Mouse (Mus musculus) 416B (cell line): ENCODE results near the gene Olfr59.

Experiments used
- DNase-seq: peaks from one replicate; pipeline ENCODE4 v3.0.0; 2011; ENCODE audit warnings: low read depth

The Olfr59 gene

DNA sequence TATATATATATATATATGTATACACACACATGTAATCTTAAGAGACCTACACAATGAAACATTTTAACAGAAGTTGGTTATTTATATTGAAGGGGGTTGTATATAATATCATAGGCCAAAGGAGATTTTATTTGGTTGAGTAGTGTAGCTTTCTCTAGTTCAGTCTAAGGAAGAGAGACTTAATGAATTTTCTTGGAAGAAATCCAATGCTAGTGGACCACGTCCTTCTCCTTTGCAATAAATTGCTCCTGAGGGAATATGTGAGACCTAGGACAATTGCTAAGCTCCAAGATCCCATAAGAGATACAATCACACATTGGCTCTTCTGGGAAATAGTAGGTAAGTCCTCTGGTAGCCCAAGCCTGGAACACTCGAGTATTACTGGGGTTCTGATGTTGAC lies at the start of gene Olfr59:
Olfr59 (plus strand) TSS at position 301 of the 400 bp plus-strand sequence.
- no peak for DNase-seq

DNA sequence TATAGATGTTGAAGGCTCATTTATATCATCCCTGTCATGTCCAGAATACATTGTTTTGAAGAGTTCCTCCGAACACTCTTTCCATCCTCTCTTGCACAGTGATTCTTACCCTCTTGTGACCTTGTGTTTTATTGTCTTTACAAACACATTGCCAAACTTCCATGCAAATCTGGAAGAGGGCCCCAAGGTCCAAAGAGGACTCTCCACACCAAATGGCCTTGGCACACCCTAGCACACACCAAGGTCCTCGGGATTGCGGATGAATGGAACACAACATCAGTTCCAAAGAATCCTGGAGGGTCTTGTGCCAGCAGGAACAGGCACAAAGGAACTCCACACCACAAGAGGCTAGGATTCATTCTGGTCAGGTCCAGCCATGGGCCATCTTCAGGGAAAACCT lies 42.3 kb upstream of the Olfr59 start:
- no peak for DNase-seq

DNA sequence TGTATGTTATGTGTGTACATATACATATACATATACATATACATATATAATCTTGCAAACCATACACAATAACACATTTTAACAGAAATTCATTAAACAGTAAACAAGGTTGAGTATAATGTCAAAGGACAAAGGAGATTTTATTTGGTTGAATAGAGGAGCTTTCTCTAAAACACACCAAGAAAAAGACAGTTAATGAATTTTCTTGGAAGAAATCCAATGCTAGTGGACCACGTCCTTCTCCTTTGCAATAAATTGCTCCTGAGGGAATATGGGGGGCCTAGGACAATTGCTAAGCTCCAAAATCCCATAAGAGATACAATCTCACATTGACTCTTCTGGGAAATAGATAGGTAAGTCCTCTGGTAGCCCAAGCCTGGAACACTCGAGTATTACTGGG lies 24.0 kb upstream of the Olfr59 start, which contains the start of gene Olfr406:
Olfr406 (plus strand) TSS at position 301 of the 400 bp plus-strand sequence.
- no peak for DNase-seq

DNA sequence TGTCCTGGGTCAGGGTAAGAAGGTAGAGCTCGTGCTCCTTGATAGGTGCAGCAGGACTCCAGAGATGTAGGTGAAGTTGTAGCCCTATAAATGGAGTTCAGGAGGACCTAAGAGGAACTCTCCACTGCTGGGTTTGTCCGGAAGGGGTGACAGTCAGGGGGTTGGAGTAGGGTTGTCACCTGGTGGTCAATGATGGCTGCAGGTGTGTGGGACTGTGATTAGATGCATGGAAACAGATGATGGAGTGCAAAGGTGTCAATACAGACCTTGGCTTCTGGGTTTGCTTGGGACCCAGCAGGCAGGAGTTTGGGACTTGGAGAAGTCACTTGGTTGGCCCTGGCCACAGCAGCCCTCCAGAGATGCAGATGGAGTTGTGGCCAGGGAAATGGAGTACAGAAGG lies 3.7 kb downstream of the Olfr59 start:
- no peak for DNase-seq

DNA sequence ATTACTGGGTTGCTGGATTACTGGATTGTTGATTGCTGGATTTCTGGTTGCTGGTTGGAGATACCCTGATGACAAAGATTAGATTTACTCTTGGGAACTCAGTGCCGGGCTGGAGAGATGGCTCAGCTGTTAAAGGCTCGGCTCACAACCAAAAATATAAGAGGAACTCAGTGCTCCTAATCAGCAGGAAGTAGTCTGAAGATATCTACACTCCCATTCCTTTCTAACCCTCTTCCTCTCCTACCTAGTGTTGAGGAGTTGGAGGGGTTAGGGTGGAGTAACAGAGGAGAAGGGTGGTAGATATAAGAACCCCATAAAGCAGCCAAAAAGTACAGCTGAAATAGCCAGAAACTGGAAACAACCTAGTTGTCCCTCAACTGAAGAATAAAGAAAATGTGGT lies 42.5 kb downstream of the Olfr59 start:
- no peak for DNase-seq

DNA sequence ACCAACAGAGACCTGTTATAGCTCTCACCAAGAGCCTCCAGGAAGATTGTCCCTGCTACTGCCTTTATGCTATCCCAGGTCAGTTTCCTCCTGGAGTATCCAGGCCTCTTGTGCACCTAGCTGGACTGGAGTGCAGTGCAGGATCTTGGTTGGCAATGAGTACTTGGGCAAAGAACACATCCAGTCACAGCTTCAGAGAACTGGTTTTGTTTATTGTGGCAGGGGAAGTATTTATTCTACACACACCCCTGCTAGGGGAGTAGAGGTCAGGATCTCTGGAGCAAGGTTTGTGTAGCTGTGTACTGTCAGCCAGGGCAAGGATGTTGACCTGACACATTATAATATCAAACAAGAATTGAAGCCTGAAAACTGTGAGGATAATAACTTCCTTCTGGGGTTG lies 45.2 kb downstream of the Olfr59 start:
- no peak for DNase-seq

DNA sequence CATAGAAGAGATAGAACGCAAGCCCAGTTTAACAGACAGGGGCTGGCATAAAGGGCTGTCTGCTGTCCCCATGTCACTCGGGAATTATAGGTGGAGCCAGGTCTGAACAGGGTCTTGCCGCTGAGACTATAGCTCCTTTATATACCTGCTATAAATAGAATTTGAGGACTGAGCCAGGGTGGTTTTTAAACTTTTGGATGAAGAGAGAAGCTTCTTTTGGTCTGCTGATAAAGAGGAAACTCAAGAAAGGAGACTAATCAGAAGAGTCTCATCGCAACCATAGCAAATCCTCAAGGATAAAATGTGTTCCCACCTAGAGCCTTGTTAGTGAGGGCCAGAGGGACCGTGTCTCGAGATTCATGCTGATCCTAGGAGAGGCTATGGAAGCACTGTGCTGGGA lies 54.4 kb downstream of the Olfr59 start, which contains the start of gene Olfr410:
Olfr410 (minus strand) TSS at position 101 of the 400 bp plus-strand sequence.
- DNase-seq: no peak
